Mouse (Mus musculus) WW6 (cell line): ENCODE measurements at regions not wholly inside any gene's neighbourhood (a gene's known extent, or its start where the extent isn't known, plus 50 kb on each side); places are given as distances from the start of the nearest gene placed in this dataset.
"Not testable (repeated sequence)": the region's sequence is repeated elsewhere in the genome, so short reads cannot be mapped to it uniquely, and the experiment has no call there.

Experiments used
- DNase-seq: peaks from one replicate; pipeline ENCODE4 v3.0.0-alpha.2; 2013; ENCODE audit warnings: low read depth, low spot score

GRCm38 (mm10) chr5:151733991-151734390, 82.9 kb upstream of the Rfc3 start:
- no peak for DNase-seq

- DNase-seq: no peak
Measured at GRCm38 (mm10) chr5:151725619-151726018, 74.6 kb upstream of the Rfc3 start.

GRCm38 (mm10) chr5:151724403-151724802, 73.4 kb upstream of the Rfc3 start:
- not testable (repeated sequence) for DNase-seq

- peak; percentile 14 for DNase-seq
Measured at GRCm38 (mm10) chr5:151722458-151722857, 71.4 kb upstream of the Rfc3 start.

GRCm38 (mm10) chr5:151719757-151720156, 68.7 kb upstream of the Rfc3 start:
- DNase-seq: not testable (repeated sequence)

- DNase-seq: no peak
Measured at GRCm38 (mm10) chr5:151717923-151718322, 66.9 kb upstream of the Rfc3 start.

GRCm38 (mm10) chr5:151705226-151705625, 54.2 kb upstream of the Rfc3 start:
- no peak for DNase-seq

- DNase-seq: no peak
Measured at GRCm38 (mm10) chr5:151704049-151704448, 53.0 kb upstream of the Rfc3 start.
